Mouse (Mus musculus) MEL (cell line): Measurements from ENCODE around the gene Esrrb. TPM values are rescaled to one million over a fixed set of nuclear protein-coding genes. Genes with fewer than 3 reads are reported as not detected.

ENCODE experiments used
- DNase-seq: peaks from one replicate; pipeline ENCODE4 v3.0.0; 2011; ENCODE audit warnings: low read depth, low spot score
- H3K27ac ChIP-seq: 2 replicates; pipeline ENCODE4 v1.5.1; 2012; ENCODE audit warnings: low read depth, mild to moderate bottlenecking, control low read depth, low read length, moderate library complexity; ENCODE audit not compliant: control insufficient read depth
- H3K27me3 ChIP-seq, 2 experiments: fragments of 150-350 bp in 1 of 2; sonication (generic) in 1 of 2; 2 replicates each; pipeline ENCODE4 v1.6.1; 2012; ENCODE audit warnings: low read length in 2 of 2, mild to moderate bottlenecking in 2 of 2, improper control_type of control experiment in 1 of 2, moderate library complexity in 1 of 2; ENCODE audit not compliant: insufficient read depth in 2 of 2, control insufficient read depth in 1 of 2
- H3K36me3 ChIP-seq, 2 experiments: 2 replicates each; pipeline ENCODE4 v1.6.1; 2012 to 2014; ENCODE audit warnings: low read length in 2 of 2, improper control_type of control experiment in 1 of 2, inconsistent platforms in 1 of 2, mild to moderate bottlenecking in 1 of 2; ENCODE audit not compliant: insufficient read depth in 2 of 2, control insufficient read depth in 1 of 2
- H3K4me1 ChIP-seq, 2 experiments: fragments of 150-350 bp in 1 of 2; sonication (generic) in 1 of 2; 2 replicates each; pipeline ENCODE4 v1.6.1; 2012; ENCODE audit warnings: low read length in 2 of 2, improper control_type of control experiment in 1 of 2, mild to moderate bottlenecking in 1 of 2; ENCODE audit not compliant: insufficient read depth in 2 of 2, control insufficient read depth in 1 of 2
- H3K4me3 ChIP-seq, 2 experiments: fragments of 150-350 bp in 1 of 2; sonication (generic) in 1 of 2; 2 replicates each; pipeline ENCODE4 v1.5.1; 2012; ENCODE audit warnings: low read depth in 2 of 2, low read length in 2 of 2, mild to moderate bottlenecking in 2 of 2, moderate library complexity in 2 of 2, control low read depth in 1 of 2, improper control_type of control experiment in 1 of 2; ENCODE audit not compliant: control insufficient read depth in 1 of 2, insufficient read depth in 1 of 2
- H3K79me2 ChIP-seq: 2 replicates; pipeline ENCODE4 v1.6.1; 2012; ENCODE audit warnings: mild to moderate bottlenecking, low read length, moderate library complexity; ENCODE audit not compliant: control insufficient read depth, poor library complexity, insufficient read depth
- H3K9ac ChIP-seq: 2 replicates; pipeline ENCODE4 v1.6.1; 2012; ENCODE audit warnings: low read depth, mild to moderate bottlenecking, control low read depth, low read length, moderate library complexity; ENCODE audit not compliant: control insufficient read depth, poor library complexity, severe bottlenecking
- H3K9me3 ChIP-seq: fragments of 150-350 bp; sonication (generic); replicated peaks from 2 replicates; pipeline ENCODE4 v1.6.1; 2012; ENCODE audit warnings: mild to moderate bottlenecking, low read length, improper control_type of control experiment, moderate library complexity; ENCODE audit not compliant: insufficient read depth
- CHD1 ChIP-seq: IDR thresholded peaks from 2 replicates; pipeline ENCODE4 v1.6.1; 2012; ENCODE audit warnings: low read depth, mild to moderate bottlenecking, inconsistent platforms, low read length, improper control_type of control experiment
- CTCF ChIP-seq, 3 experiments: IDR thresholded peaks in 2 of 3; conservative IDR thresholded peaks in 1 of 3; 2 replicates each; pipeline ENCODE4 v1.5.1; 2011 to 2012; ENCODE audit warnings: low read length in 3 of 3, low read depth in 2 of 3, mild to moderate bottlenecking in 2 of 3, improper control_type of control experiment in 1 of 3, inconsistent platforms in 1 of 3, mixed read lengths in 1 of 3, moderate library complexity in 1 of 3; ENCODE audit not compliant: control insufficient read depth in 1 of 3, insufficient read depth in 1 of 3, poor library complexity in 1 of 3, severe bottlenecking in 1 of 3
- E2F4 ChIP-seq: IDR thresholded peaks from 2 replicates; pipeline ENCODE4 v1.6.1; 2011; ENCODE audit warnings: low read depth, low read length, improper control_type of control experiment, borderline replicate concordance
- EP300 ChIP-seq, 2 experiments: IDR thresholded peaks; 2 replicates each; pipeline ENCODE4 v1.6.1; 2011; ENCODE audit warnings: improper control_type of control experiment in 2 of 2, low read length in 2 of 2, low read depth in 1 of 2, mild to moderate bottlenecking in 1 of 2
- GABPA ChIP-seq: IDR thresholded peaks from 2 replicates; pipeline ENCODE4 v1.6.1; 2012; ENCODE audit warnings: low read depth, mild to moderate bottlenecking, inconsistent platforms, low read length, improper control_type of control experiment, moderate library complexity
- GATA1 ChIP-seq: IDR thresholded peaks from 2 replicates; pipeline ENCODE4 v1.6.1; 2011; ENCODE audit warnings: low read depth, low read length, improper control_type of control experiment
- MAFK ChIP-seq: IDR thresholded peaks from 2 replicates; pipeline ENCODE4 v1.6.1; 2011; ENCODE audit warnings: low read depth, mild to moderate bottlenecking, low read length, improper control_type of control experiment, borderline replicate concordance
- MAX ChIP-seq: IDR thresholded peaks from 2 replicates; pipeline ENCODE4 v1.6.1; 2011; ENCODE audit warnings: low read length, improper control_type of control experiment
- MAZ ChIP-seq: IDR thresholded peaks from 2 replicates; pipeline ENCODE4 v1.6.1; 2012; ENCODE audit warnings: low read depth, mild to moderate bottlenecking, inconsistent platforms, low read length, improper control_type of control experiment
- MXI1 ChIP-seq: IDR thresholded peaks from 2 replicates; pipeline ENCODE4 v1.6.1; 2011; ENCODE audit warnings: mild to moderate bottlenecking, low read depth, low read length, improper control_type of control experiment
- MYC ChIP-seq: IDR thresholded peaks from 2 replicates; pipeline ENCODE4 v1.6.1; 2011; ENCODE audit warnings: low read depth, mild to moderate bottlenecking, low read length, improper control_type of control experiment, moderate library complexity
- POLR2A ChIP-seq, 2 experiments: IDR thresholded peaks; 2 replicates each; pipeline ENCODE4 v1.6.1; 2011 to 2012; ENCODE audit warnings: low read length in 2 of 2, mild to moderate bottlenecking in 2 of 2, control low read depth in 1 of 2, improper control_type of control experiment in 1 of 2, low read depth in 1 of 2, moderate library complexity in 1 of 2; ENCODE audit not compliant: control insufficient read depth in 1 of 2, insufficient read depth in 1 of 2, poor library complexity in 1 of 2
- POLR2AphosphoS2 ChIP-seq: IDR thresholded peaks from 2 replicates; pipeline ENCODE4 v1.6.1; 2011; ENCODE audit warnings: low read length, improper control_type of control experiment
- RAD21 ChIP-seq: IDR thresholded peaks from 2 replicates; pipeline ENCODE4 v1.6.1; 2011; ENCODE audit warnings: mild to moderate bottlenecking, low read depth, low read length, improper control_type of control experiment
- RCOR1 ChIP-seq: IDR thresholded peaks from 2 replicates; pipeline ENCODE4 v1.6.1; 2012; ENCODE audit warnings: low read depth, mild to moderate bottlenecking, inconsistent platforms, low read length, improper control_type of control experiment
- SIN3A ChIP-seq: IDR thresholded peaks from 2 replicates; pipeline ENCODE4 v1.6.1; 2012; ENCODE audit warnings: low read length, improper control_type of control experiment, inconsistent platforms
- UBTF ChIP-seq: IDR thresholded peaks from 2 replicates; pipeline ENCODE4 v1.6.1; 2012; ENCODE audit warnings: low read depth, mild to moderate bottlenecking, inconsistent platforms, low read length, improper control_type of control experiment, moderate library complexity, borderline replicate concordance; ENCODE audit not compliant: insufficient read depth
- USF1 ChIP-seq: IDR thresholded peaks from 2 replicates; pipeline ENCODE4 v1.6.1; 2014; ENCODE audit warnings: low read depth, mild to moderate bottlenecking, inconsistent platforms, low read length, improper control_type of control experiment, moderate library complexity
- ZMIZ1 ChIP-seq: IDR thresholded peaks from 2 replicates; pipeline ENCODE4 v1.6.1; 2012; ENCODE audit warnings: low read depth, mild to moderate bottlenecking, inconsistent platforms, low read length, improper control_type of control experiment, moderate library complexity
- polyA plus RNA-seq, 2 experiments: library from polyadenylated mRNA; stranded (reverse) in 1 of 2; unstranded in 1 of 2; fragments of >175 nt in 1 of 2; fragments of >200 nt in 1 of 2; gene quantifications; 2 replicates each; pipeline versions ENCODE4 v1.2.1 to v1.2.4; 2012; ENCODE audit warnings: low replicate concordance in 2 of 2, low read depth in 1 of 2; ENCODE audit not compliant: insufficient read length in 2 of 2, insufficient read depth in 1 of 2, missing spikeins in 1 of 2
- total RNA-seq: library from RNA; depleted of rRNA; stranded (reverse); fragments of 300-350 nt; gene quantifications from 2 replicates; pipeline ENCODE4 v1.2.3, GENCODE M21; 2012

Gene Esrrb
- total and polyA plus RNA-seq, 3 experiments, result not detected

DNA sequence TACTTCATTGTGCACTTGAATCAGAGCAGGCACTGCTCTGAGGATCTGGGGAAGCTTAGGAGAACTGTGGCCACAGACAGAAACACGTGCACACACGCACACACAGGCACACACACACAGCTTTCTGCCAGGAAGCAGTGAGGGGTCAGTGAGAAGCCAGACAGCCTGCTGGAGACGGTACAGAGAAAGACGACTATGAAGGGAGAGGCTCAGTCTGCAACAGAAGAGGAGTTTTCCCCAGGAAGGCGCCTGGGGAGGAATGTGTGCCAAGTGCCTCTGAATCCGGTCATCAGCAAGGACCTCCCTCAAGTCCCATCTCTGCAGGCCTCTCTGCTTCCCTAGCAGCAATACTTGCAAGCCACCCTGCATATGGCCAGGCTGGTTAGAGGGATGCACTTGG is 1.5 kb upstream of the Esrrb start:
- H3K27me3 ChIP-seq, result no peaks in the 10 kb centered on the region
- H3K79me2 ChIP-seq, result no peaks in the 10 kb centered on the region
- TF ChIP-seq MAFK, result no peak
- TF ChIP-seq EP300 (IDR thresholded peaks at IDR 0.05; ENCODE audit: low read depth in 1 of 2, low read length in 2 of 2), result no peak
- no peak for TF ChIP-seq GABPA
- no peak for TF ChIP-seq UBTF
- TF ChIP-seq RCOR1, result no peak
- no peak for TF ChIP-seq CTCF (IDR thresholded peaks at IDR 0.05 in 2 of 3, conservative IDR thresholded peaks at IDR 0.05 in 1 of 3; ENCODE audit: control insufficient read depth in 1 of 3, insufficient read depth in 1 of 3, low read depth in 2 of 3, low read length in 3 of 3, poor library complexity in 1 of 3, severe bottlenecking in 1 of 3)
- TF ChIP-seq CHD1, result no peak
- TF ChIP-seq USF1, result no peak
- TF ChIP-seq MXI1, result no peak
- no peak for TF ChIP-seq MAX
- no peak for TF ChIP-seq ZMIZ1
- TF ChIP-seq SIN3A, result no peak
- no peak for TF ChIP-seq POLR2AphosphoS2
- TF ChIP-seq E2F4, result no peak
- TF ChIP-seq POLR2A (IDR thresholded peaks at IDR 0.05; ENCODE audit: control insufficient read depth in 1 of 2, insufficient read depth in 1 of 2, low read depth in 1 of 2, low read length in 2 of 2, poor library complexity in 1 of 2), result no peak
- TF ChIP-seq MYC, result no peak
- no peak for TF ChIP-seq GATA1

DNA sequence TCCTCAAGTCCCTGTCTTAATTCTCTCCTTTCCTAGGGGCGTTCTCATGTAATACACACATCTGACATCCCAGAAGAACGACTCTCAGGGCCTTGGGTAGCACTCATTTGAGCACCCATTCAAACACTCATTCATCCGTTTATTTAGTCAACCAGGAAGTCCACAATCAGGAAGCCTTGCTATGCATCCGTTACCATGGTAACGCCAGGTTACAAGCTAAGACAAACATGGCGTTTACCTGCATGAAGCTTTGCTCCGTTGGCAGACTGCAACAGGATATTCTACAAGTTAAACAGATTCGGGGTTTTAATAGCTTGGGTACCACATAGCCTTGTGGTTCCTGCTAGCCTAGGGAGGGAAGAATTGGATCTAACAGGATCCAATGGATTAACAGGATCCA is 1.0 kb upstream of the Esrrb start:
- H3K36me3 ChIP-seq, result no peaks in the 10 kb centered on the region
- DNase-seq, result no peak
- TF ChIP-seq RAD21 (no peak), UBTF (no peak), MAZ (no peak)
- TF ChIP-seq, all 39 proteins: peak for 0
- H3K9me3 ChIP-seq, result no peaks in the 10 kb centered on the region
- no peak overlapping the region for H3K4me3 ChIP-seq
- no peak overlapping the region for H3K27ac ChIP-seq
- no peak overlapping the region for H3K9ac ChIP-seq
- H3K4me1 ChIP-seq, result no peaks in the 10 kb centered on the region
- H3K27me3 ChIP-seq, result no peaks in the 10 kb centered on the region
- H3K79me2 ChIP-seq, result no peaks in the 10 kb centered on the region

More for the DNA sequence above, 1.5 kb upstream of the Esrrb start:
- no peak overlapping the region for H3K4me3 ChIP-seq
- H3K36me3 ChIP-seq, result no peaks in the 10 kb centered on the region
- H3K9me3 ChIP-seq, result no peaks in the 10 kb centered on the region
- no peak overlapping the region for H3K9ac ChIP-seq
- no peak overlapping the region for H3K27ac ChIP-seq
- H3K4me1 ChIP-seq, result no peaks in the 10 kb centered on the region
- DNase-seq, result no peak
